Mouse (Mus musculus) kidney, adult 2 months (tissue): Measurements from ENCODE around the gene Galnt5.

Experiments used
- CTCF ChIP-seq: fragments of 200-500 bp; conservative IDR thresholded peaks from 2 replicates; pipeline ENCODE4 v1.5.1; 2011; ENCODE audit warnings: low read depth, mild to moderate bottlenecking, control low read depth, low read length, moderate library complexity, mixed read lengths; ENCODE audit not compliant: insufficient read depth, insufficient read length
- POLR2A ChIP-seq: fragments of 200-500 bp; IDR thresholded peaks from one replicate; pipeline ENCODE4 v1.6.1; 2011; ENCODE audit warnings: low read depth, low read length, control low read depth

DNA sequence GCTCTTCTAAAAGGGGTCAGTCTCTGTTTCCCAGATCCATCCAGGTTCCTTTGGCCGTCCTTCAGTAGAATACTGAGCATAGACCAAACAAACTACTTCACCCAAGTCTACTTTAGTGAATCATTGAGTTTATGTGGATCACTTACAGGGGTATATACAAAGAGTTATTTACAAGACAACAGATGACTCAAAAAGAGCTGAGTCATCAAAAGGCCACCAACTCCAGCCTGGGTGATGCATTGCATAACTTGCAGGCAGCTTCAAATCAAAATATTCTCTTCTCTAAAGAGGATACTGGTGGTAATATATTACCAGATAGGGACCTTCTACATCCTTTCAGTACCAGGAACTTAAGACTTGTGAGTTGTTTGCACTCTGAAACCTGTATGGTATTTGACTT lies 88.7 kb downstream of the Galnt5 start:
- TF ChIP-seq CTCF (no peak), POLR2A (no peak)
